Mouse (Mus musculus) large intestine, adult 2 months (tissue): ENCODE data around the gene Atp13a1. TPM values are rescaled to one million over a fixed set of nuclear protein-coding genes. Genes with fewer than 3 reads are reported as not detected.

ENCODE experiments used
- DNase-seq: peaks from one replicate; pipeline ENCODE4 v3.0.0-alpha.2; 2012; ENCODE audit warnings: low read depth, low spot score
- WGBS: fragments of 180-500 bp; shearing (Covaris S2); methylation state at CpG from one replicate; pipeline ENCODE4 v1.1.7; 2018; 5-methylcytosine and 5-hydroxymethylcytosine counted together
- polyA plus RNA-seq: library from polyadenylated mRNA; depleted of rRNA; stranded (reverse); fragments of >200 nt; gene quantifications from 2 replicates; pipeline ENCODE4 v1.2.3, GENCODE M21; 2012; rRNA removed

The Atp13a1 gene
- polyA plus RNA-seq, result 69.2 and 102 TPM in 2 replicates

DNA sequence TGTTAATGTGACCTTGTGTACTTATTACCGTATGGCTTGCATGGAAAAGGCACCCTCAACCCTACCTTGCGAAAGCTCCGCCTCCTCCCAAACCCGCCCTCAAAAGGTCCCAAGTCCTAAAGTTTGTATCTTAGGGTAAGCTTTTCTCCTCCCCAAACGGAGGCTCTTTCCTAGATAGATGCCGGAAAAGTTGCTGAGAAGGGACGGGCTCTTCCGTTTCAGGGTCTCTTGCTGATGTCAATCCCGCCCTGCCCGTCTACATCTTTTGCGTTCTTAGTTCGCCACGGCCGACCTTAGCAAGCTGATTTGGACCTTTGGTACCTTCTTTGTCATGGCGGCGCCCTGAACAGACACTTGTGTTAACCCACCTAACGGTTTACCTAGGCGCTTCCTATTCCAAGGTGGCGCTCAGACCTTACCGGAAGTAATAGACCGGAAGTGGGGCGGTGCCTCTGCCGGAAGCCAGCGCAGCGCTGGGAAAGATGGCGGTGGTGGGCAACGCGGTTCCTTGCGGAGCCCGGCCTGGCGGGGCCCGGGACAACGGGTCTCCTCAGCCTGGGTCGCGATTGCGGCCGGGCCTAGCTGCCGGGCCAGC lies at the start of gene Atp13a1, which contains the start of gene Zfp866:
Gene Atp13a1, plus strand, starts transcription at position 391 of the 595 bp plus-strand sequence.
Gene Zfp866, minus strand, starts transcription at position 406 of the 595 bp plus-strand sequence.
- peak; percentile 76 for DNase-seq

DNA sequence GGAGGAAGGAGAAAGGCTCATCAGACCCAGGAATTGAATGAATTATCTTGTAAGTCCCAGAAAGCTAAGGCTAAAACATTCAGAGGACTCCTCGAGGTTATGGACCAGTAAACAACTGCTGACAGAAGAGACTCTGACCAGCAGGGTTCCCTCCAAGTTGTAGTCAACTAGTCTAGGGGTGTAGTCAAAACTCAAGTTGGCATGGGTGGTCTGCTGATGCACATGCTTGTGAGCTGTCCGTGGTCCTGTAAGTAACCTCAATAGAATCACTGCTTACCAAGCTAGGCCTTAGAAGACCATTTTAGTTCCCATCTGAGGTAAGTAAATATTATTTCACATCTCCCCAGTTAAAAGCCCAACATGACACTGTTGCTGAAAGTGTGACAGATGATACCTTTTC lies 49.7 kb upstream of the Atp13a1 start:
- DNase-seq, result no peak
- 67% methylated on average over 2 of the region's 2 CpGs for WGBS

More for the DNA sequence above, at the start of gene Atp13a1, which contains the start of gene Zfp866:
- WGBS, result under 1% methylated on average over 38 of the region's 38 CpGs

DNA sequence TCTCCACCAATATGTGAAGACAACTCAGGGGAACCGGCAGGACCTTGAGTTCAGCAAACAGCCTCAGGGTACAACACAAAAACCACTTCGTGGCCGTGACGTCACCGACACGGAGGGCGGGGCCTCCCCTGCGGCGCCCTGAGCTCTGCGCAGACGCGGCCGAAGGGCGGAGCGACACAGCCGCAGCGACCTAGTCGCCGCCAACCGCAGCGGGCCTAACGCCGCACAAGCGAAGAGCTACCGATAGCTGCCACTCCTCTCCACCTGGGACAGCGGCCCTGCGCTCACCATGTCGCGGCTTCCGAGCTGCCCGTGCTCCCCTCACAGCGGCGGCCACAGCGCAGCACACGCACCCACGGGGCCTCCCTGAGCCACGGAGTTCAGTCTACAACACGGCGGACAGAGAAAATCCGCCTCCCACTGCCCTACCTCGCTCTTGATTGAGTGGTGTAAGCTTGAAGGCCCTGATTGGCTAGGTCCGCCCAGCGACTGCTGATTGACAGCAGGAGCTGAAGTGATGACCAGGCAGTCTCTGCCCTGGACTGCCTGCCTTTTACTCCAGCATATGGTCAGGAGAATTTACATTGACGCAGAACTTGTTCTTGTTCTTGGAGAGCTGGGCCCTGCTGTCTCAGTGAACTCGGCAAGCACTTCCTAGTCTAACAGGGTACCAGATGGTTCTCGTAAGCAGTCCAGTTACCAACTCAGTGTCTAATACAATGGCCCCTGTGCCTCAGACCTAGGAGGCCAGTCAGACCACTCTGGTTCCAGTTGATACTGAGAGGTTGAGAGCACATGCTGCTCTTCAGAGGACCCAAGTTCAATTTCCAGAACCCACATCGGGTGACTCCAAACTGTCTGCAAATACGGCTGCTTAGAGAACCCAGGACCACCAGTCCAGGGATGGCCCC lies 41.2 kb upstream of the Atp13a1 start, which contains the start of gene Zfp963:
Gene Zfp963, minus strand, starts transcription at position 427 of the 911 bp plus-strand sequence.
- 4% methylated on average over 48 of the region's 48 CpGs for WGBS
- peak; percentile 81 for DNase-seq

DNA sequence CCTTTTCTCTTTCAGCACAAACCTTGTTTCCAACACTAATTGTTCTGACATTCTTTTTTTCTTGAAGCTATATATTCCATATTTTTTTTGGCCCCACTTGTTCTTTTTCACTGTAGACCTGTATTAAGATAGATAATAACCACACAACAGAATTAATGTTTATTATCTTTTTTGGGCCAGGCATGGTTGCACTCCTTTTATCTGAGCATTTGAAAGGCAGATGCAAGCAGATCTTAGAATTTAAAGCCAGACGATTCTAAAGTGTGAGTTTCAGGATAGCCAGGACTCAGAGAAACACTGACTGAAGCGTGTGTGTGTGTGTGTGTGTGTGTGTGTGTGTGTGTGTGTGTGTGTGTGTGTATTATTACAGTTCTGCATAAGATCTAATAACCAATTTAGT lies 38.5 kb upstream of the Atp13a1 start:
- DNase-seq, result no peak
- 91% methylated on average over 2 of the region's 2 CpGs for WGBS

DNA sequence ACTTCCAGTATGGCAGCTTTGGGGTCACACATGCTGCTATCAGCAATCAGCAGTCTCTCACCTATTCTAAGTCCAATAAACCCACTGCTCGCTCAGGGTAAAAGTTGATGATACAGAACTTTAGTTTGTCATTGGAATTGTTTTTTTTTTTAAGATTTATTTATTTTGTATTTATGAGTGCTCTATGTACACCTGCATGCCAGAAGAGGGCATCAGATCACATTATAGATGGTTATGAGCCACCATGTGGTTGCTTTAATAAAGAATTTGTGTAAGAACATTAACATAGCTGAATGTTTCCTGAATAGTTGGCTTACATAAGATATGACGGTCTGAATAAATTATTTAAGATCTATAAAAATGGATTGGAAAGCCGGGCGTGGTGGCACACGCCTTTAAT lies 32.6 kb upstream of the Atp13a1 start:
- no peak for DNase-seq
- WGBS, result 79% methylated on average over 5 of the region's 5 CpGs

DNA sequence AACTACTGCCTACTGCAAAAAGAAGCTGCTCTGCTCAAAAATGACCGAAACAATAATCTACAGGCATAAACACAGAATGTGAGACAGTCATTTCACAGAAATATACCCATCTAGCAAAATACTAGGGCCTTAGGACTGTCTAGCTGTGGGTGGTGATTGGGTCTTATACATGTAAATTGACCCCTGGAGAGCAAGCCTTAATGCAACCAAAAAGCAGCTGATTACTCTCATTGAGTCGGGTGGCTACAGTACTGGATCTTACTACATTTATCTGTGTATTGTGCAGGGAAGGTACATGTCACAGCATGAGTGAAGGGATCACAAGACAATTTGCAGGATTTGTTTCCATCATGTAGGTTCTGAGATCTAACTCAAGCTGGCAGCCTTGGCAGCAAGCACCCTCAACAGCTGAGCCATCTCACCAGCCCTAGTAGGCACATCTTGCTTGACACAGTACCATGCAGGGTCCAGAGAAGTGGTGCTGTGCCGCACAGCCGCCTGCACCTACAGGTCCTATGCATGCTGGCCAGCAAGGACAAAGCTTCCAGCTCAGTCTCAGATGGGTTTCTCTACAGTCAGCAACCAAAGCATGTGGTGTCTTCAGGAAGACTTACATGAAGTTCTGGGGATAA lies 29.0 kb upstream of the Atp13a1 start:
- 95% methylated on average over 4 of the region's 4 CpGs for WGBS
- DNase-seq, result no peak

DNA sequence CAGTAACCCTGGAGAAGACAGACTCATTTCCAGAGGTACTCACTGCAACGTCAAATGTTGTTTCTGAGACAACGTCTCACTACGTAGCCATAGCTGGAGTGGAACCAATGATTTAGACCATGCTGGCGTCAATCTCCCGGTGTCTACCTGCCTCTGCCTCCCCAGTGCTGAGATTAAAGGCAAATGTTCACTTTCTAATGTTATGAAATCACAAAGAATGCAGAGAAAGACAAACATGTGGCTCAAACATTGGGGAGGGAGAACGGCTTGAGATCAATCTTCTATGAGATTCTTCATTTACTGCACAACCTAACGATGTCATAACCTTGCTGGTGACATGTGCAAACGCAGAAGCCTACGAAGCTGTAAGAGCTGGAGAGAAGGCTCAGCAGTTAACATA lies 19.7 kb upstream of the Atp13a1 start:
- 80% methylated on average over 9 of the region's 9 CpGs for WGBS
- no peak for DNase-seq

DNA sequence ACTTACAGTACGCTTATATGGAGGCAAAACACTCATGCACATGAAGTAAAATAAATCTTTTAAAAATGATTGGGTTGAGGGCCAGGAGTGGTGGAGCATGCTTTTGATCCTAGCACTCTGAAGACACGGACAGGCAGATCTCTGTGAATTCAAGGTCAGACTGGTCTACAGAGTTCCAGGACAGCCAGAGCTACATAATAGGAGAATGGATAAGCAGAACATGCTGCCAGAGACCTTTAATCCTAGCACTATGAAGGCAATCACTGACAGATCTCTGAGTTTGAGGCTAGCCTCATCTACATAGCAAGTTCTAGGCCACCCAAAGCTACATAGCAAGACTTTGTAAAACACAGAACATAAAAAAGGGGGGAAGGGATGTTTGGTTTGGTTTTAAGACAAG lies 18.9 kb upstream of the Atp13a1 start:
- 90% methylated on average over 2 of the region's 2 CpGs for WGBS
- no peak for DNase-seq

DNA sequence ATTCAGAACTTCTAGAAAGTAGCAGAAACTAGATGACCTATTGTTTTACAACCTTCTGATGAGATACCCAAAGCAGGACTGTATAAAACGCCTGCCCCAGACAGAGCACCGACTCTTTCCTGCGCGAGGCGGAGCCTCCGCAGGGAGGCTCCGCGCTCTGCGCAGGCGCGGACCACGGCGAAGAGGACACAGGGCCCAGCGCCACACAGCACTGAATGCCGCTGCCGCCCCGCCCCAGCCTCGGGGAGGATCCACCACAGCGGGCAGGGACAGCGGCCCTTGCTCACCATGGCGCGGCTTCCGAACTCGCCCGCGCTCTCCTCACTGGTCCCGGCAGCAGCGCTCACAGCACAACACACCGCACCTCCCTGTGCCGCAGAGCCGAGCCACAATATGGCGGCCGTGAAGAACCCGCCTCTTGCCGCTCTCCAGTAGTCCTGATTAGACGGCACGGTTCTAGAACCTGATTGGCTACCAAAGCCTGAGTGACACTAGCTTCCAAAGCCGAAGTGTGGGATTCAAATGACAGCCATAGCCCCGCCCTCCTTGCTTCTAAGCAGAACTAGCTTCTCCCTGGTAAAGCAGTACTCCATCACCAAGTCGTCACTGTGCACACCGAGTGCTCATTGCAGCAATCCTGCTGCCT lies 16.3 kb upstream of the Atp13a1 start, which contains the start of gene Gm20422:
Gene Gm20422, minus strand, starts transcription at position 384 of the 646 bp plus-strand sequence.
- peak; percentile 97 for DNase-seq
- under 1% methylated on average over 41 of the region's 41 CpGs for WGBS

DNA sequence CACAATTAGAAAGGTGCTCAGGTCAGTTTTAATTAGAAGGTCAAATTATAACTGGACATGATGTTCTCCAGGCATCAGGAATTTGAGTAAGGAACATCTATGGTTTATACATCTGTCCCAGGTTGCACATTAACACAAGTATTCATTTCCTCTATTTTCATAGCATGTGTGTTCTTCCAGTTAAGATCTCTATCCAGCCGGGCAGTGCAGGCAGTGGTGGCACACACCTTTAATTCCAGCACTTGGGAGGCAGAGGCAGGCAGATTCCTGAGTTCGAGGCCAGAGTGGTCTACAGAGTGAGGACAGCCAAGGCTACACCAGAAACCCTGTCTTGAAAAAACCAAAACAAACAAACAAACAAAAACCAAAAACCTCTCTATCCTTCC lies 15.8 kb upstream of the Atp13a1 start:
- 44% methylated on average over 2 of the region's 2 CpGs for WGBS
- no peak for DNase-seq

DNA sequence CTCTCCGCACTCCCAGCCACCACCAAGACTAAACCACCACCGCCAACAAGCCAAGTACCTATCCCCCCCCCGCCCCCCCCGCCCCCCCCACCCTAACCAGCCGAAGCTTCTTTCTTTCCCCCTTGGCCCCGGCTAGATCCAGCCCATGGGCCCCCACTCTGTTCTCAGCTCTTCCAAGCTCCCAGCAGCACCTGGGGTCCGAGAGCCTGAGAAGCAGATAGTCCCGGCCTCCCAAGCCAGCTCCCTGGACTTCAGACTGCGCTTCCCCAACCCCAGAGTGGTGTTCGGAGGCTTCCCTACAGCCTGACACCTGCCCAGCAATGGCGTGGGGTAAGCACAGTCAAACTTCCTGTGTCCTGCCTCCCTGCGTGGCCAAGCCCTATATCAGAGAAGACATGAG lies 13.9 kb upstream of the Atp13a1 start:
- 64% methylated on average over 11 of the region's 12 CpGs for WGBS
- DNase-seq, result no peak

DNA sequence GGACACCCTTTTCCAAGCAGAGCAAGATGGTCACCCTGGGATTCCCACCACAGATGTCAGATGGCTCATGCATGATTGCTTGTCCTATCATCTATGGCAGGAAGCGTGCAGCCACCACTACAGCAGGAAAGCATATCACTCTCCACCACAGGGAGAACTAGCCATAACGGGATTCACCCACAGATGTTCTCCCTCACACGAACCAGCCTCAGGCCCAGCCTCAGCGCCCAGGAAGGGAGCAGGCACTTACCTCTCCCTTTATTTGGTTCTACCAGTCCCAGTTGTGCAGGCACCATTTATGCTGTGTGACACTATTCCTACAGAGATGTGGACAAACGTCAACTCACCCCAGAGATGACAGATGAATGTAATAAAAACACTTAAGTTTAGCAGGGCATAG lies 1.9 kb upstream of the Atp13a1 start:
- WGBS, result 87% methylated on average over 5 of the region's 5 CpGs
- DNase-seq, result no peak

DNA sequence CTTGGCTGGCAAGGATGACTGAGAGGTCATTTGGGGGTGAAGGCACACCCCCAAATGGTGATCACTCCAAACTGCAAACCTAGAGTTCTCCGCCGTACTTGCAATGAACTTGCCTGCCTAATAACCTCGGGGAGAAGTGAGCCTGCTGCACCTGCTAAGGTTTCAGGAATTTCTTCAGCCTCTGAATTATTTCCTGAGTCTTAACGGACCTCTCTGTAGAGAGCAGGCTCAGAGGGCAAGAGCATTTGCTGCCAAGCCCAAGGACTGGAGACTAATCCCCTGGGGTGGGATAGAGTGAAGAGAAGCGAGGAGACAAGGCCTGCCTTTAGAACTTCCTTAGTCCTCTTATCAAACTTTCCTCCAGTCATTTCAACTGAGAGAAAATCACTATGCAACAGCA lies 1.2 kb upstream of the Atp13a1 start:
- WGBS, result 60% methylated on average over 5 of the region's 5 CpGs
- DNase-seq, result no peak

DNA sequence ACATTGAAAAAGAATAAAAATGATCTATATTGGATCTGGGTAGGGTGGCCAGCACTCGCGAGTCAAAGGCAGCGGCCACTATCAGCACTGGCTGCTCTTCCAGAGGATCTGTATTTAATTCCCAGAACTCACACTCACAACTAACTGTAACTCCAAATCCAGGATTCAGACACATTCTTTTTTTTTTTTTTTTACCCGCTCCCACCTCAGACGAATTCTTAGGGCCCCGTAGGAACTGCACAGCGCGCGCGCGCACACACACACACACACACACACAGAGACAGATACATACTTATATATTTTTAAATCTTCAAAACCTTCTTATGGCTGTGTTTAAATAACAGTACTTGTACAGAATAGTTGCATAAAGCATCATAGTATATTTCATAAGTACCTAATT lies 599 bp upstream of the Atp13a1 start:
- WGBS, result 20% methylated on average over 11 of the region's 11 CpGs
- DNase-seq, result no peak

DNA sequence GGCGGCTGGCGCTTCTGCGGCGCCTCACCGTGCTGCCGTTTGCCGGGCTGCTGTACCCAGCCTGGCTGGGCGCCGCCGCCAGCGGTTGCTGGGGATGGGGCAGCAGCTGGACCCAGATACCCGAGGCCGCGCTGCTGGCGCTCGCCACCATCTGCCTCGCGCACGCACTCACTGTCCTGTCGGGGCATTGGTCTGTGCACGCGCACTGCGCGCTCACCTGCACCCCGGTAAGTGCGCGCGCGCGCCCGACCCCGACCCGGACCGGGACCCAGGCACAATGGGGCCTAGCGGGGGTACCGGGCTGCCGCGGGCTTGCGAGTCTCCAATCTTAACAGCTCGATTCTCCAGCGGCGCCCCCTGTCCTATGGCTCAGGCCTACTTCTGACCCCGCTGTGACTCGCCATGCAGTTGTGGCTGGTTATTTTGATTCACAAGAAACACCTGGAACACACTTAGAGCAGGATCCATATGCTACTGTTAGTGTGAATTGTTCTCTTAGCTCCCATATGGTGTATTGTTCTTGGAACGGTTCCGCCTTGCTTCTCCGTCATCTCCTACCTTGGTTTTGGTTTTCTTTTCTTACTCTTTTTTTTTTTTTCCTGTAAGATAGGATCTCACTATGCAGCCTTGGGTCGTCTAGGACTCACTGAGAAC lies 579 bp downstream of the Atp13a1 start:
- DNase-seq, result no peak
- WGBS, result under 1% methylated on average over 48 of the region's 48 CpGs

DNA sequence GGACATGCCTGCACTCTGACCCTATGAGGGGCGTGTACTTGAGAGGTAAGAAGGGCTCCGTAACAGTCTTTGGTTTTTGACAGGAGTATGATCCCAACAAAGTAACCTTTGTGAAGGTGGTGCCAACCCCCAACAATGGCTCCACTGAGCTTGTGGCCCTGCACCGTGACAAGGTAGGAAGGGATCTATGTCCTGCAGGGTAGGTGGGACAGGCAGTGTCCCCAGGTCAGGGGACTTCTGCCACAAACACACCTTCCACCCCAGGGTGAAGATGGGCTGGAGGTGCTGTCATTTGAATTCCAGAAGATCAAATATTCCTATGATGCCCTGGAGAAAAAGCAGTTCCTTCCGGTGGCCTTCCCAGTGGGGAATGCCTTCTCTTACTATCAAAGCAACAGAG lies 2.7 kb downstream of the Atp13a1 start:
- 91% methylated on average over 4 of the region's 4 CpGs for WGBS

DNA sequence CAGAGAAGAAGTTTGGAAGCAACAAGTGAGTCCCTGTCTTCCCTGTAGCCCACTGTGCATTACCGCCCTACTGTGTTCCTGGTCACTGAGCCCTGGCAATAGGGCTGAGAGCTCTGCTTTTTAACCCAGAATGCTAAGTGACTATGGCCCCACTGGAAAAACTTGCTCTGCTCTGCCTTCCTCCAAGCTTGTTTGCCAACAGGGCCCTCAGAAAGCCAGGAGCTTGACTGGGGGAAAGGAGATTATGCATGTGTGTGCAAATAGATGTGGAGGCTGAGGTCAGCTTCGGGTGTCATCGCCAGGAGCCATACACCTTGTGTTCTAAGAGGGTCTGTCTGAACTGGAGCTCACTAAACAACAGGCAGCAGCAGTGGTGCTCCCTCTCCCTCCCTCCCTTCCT lies 3.1 kb downstream of the Atp13a1 start:
- no peak for DNase-seq
- WGBS, result 89% methylated on average over 3 of the region's 3 CpGs

More for the DNA sequence above, 2.7 kb downstream of the Atp13a1 start:
- DNase-seq, result no peak

DNA sequence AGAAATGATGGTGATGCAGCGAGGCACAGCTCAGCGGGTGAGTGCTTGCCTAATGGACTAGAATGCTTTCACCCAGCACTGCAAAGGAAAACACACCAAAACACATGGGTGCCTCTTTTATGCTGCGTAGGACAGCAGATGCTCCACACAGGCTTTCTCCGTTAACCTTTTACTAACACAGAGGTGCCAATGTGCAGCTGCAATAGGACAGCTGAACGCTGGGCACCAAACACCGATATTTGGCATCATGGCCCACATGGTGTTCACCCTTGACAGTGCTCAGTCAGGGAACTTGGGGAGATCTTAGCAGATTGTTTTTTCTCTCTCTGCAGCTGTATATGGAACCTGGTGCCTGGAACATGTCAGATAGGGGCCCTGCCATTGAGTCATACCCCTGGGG lies 3.9 kb downstream of the Atp13a1 start:
- no peak for DNase-seq
- 94% methylated on average over 6 of the region's 6 CpGs for WGBS

DNA sequence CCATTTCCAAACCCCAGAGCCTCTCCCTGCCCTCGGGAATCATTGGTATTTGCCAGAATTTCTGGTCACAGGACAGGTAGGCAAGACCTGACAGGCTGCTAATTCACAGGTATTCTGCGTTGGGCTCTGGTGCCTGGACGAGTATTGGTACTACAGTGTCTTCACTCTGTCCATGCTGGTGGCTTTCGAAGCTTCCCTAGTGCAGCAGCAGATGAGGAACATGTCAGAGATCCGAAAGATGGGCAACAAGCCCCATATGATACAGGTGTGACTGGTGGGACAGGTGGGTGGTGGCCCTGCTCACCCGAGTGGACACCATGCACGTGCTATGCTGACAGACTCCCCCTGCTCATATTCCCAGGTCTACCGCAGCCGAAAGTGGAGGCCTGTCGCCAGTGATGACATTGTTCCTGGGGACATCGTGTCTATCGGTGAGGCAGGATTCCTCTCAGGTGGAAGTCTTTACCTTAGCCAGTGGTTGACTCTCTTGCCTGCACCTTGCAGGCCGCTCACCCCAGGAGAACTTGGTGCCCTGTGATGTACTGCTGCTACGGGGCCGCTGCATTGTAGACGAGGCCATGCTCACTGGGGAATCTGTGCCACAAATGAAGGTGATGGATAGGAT lies 5.9 kb downstream of the Atp13a1 start:
- DNase-seq, result no peak
- whole genome bisulfite sequencing, result 95% methylated on average over 16 of the region's 16 CpGs
